Mouse (Mus musculus) lung, adult 18-20 months (tissue): ENCODE results near the gene Trp53rka.
"Not testable (repeated sequence)": the region's sequence is repeated elsewhere in the genome, so short reads cannot be mapped to it uniquely, and the experiment has no call there.

ENCODE experiments used
- DNase-seq, 2 experiments: peaks; one replicate each; pipeline ENCODE4 v3.0.0; 2022; ENCODE audit warnings: mixed read lengths in 2 of 2

Trp53rka gene

DNA sequence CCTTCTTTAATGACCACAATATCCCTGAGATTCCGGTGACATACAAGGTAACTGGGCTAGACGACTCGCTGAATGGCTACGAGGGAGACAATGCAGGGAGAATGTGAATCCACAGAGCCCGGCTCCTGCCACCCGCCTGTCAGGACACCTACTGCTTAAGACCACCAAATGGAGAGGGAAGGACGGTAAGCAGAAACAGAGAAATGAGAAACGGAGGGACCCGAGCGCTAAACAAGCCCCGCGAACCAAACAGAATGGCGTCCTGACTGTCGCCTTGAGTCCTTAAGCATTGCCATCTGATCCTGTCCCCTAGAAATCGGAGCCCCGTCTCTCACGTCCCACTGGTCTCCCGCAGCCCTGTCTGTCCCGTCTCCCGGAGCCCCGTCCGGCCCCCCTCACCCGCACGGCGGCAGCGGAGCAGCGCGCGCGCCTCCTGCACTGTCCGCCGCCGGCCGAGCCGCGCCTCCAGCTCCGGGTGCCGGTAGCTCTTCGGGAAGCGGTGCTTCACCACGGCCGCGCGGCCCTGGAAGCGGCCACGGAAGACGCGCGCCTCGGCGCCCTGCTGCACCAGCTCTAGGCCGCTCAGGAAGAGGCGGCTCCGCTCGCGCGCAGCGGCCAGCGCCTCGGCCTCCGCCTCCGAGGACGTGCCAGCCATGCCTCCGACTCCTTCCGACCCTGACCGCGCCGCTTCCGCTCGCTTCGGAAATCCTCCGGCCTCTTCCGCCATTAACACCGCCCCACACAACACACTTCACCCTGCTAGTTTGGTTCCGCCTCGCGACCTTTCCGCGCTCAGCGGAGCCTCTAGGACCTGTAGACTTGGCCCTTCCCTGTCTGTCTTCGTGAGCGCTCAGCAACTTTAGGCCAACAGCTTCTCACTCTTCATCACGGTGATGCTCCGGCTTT is at the start of gene Trp53rka:
Gene Trp53rka (minus strand): TSS at position 677 of the 906 bp plus-strand sequence.
- DNase-seq: peak; percentile 85 to 86

DNA sequence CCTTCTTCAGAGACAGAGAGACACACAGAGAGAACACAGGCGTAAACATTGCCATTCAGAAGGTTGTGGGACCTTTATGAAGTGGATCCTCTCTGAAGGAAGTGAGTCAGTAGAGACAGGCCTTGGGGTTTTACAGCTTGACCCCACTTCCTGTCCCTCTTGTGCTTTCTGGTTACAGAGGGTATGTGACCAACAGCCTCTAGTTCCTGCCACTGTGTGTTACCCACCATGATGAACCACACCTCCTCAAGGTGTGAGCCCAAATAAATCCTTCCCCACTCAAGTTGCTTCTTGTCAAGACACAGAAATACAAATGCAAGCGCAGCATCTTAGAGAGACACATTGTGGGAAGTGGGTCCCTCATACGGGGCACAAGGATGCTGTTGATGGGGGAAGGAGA is 47.9 kb upstream of the Trp53rka start:
- no peak for DNase-seq

DNA sequence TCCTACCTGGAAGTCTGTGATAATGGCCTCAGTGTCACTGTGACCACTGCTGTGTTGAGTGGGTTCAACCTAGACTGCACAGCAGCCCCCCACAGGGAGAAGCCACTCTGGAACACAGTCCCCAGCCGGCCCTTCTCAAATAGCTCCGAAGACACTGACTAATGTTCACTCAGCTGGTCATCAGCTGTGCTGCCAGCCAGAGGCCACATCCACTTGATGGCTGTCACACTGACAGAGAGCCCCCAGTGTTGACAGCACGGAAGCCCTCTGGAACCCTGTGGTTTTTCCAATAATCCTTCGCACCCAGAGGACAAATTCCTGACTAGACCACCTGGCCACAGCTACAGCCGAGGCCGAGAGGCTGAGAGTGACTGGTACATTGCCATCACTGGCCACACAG is 40.7 kb upstream of the Trp53rka start:
- DNase-seq: no peak

DNA sequence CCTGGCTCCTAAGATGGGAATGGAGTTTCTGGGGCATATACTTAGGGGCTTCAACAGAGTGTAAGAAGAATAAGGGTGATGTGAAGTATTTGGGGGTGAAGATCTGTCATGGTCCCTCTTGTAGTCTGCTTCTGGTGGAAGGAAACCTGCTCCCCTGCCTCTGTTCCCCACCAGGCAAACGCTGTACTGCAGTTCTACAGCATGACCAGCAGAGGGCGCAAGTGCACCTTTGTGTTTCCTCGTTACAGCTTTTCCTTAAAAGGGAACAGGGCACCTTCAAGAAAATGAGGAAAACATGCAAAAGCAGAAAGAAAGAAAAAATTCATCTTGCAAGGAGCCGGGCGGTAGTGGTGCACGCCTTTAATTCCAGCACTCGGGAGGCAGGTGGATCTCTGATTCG is 36.0 kb upstream of the Trp53rka start:
- peak; percentile 34 to 40 for DNase-seq

DNA sequence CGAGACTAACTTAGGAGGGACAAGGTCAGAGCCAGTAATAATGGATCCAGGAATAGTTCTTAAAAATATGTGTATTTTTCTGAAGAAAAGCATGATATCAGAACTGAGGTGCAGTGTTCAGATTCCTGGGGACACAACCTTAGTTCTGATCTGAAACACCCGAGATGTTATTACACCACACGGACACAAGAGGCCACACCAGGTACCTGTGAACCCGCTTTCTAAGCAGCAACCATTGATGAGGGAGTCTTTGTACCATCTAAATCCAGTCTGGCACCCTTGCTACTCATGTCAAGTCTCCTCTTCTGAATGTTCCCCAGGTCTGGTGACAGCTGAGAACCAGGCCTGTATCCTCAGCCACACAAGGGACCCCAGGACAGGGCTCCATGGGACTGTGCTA is 32.5 kb upstream of the Trp53rka start:
- DNase-seq: peak in 1 of 2 experiments; percentile 12

DNA sequence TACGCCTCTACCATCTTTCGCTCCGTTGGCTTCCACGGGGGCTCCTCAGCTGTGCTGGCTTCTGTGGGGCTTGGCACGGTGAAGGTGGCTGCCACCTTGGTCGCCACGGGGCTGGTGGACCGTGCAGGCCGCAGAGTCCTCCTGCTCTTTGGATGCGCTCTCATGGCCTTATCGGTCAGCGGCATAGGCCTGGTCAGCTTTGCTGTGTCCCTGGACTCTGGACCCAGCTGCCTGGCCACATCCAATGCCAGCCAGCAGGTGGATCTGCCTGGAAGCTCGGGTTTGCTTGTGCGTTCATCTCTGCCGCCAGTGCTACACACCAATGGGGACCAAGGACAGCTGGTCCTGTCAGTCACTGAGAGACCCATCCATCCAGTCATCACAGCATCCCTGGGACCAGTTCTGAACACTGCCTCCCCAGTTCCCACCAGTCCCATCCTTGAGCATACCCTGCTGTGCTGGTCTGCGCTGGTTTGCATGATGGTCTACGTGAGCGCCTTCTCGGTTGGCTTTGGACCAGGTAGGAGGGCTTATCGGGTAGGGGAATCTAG is 22.1 kb upstream of the Trp53rka start:
- no peak for DNase-seq

DNA sequence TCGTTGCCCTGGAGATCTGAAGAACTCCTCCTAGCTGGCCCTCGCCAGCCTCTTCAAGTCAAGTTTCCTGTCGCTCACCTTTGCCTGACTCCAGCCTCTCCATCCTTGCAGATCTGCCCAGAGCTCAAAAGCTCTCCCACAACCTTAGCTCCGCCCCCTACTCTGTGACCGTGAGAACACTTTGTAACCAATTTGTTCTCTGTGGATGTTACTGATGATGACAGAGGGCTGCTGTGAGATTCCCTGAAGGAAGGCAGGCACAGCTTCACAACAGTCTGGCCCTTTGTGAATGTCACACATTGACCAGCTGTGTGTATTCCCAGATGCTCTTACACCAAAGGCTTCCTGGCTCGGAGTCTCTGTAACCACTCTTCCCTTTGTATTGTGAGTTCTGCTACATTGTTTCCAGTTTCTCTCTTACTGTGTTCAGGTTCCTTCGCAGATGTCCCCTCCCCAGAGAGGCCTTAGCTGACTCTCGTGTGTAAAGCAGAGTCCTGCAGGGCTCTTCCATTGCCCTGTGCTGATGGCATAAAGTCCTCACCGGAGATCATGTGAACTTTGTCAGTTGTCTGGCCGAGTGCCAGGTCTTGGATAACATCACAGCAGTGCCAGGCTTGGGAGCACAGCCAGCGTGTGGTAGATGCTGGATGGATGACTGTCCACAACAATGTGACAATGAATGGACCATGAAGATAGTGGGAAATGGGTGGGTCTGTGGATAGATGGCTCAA is 19.9 kb upstream of the Trp53rka start:
- DNase-seq: peak; percentile 53 to 72

DNA sequence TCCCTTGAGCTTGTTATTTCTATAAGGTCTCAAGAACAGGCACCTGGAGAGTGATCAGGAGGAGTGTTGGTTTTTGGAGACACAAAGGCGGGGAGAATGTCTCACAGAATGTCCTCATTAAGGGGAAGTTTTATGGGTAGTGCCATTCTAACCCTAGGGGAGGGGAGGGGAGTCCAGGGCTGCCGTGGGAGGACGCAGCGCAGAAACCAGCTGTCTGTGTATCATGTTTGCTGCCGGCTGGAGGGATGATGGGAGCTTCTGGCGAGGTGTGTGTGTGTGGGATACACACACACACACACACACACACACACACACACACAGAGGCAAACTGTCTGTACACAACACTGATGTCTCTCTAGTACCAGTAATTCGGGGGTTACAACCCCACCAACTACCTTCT is 19.3 kb upstream of the Trp53rka start:
- DNase-seq: no peak

DNA sequence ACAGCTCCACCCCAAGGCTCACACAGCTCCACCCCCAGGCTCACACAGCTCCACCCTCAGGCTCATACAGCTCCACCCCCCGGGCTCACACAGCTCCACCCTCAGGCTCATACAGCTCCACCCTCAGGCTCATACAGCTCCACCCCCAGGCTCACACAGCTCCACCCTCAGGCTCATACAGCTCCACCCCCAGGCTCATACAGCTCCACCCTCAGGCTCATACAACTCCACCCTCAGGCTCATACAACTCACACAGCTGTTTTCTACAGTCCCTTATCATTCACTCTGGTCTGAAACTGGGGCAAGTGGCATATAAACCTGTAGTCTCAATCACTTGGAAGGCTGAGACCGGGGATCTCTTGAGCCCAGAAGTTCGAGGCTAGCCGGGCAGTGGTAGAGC is 18.4 kb upstream of the Trp53rka start:
- DNase-seq: not testable (repeated sequence)

DNA sequence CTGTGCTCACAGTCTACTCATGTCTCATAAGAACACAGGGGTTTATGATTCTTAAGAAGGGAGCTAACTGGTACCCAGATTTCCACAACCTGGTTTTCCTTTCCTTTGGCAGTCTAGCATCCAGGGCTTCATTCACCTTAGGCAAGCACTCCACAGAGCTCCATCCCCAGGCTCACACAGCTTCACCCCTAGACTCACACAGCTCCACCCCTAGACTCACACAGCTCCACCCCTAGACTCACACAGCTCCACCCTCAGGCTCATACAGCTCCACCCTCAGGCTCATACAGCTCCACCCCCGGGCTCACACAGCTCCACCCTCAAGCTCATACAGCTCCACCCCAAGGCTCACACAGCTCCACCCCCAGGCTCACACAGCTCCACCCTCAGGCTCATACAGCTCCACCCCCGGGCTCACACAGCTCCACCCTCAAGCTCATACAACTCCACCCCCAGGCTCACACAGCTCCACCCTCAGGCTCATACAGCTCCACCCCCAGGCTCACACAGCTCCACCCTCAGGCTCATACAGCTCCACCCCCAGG is 17.9 kb upstream of the Trp53rka start:
- DNase-seq: not testable (repeated sequence)

DNA sequence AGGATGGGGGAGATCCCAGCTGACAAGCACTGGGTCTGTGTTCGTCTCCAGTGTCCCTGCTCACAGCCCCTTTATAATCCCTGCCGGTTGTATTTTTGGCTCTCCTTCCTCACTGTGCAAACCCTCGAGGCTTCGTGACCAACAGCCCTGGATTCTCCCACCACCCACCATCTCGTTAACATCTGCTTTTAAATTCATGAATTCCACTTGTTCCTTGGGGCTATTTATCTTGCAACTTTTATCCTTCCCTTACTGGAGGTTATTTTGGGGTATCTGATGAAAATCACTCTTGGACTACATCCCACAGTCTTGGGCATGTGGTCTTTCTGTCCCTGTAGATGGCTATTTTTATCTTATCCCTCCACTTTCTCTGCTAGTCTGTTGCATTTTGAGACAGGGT is 17.3 kb upstream of the Trp53rka start:
- no peak for DNase-seq

DNA sequence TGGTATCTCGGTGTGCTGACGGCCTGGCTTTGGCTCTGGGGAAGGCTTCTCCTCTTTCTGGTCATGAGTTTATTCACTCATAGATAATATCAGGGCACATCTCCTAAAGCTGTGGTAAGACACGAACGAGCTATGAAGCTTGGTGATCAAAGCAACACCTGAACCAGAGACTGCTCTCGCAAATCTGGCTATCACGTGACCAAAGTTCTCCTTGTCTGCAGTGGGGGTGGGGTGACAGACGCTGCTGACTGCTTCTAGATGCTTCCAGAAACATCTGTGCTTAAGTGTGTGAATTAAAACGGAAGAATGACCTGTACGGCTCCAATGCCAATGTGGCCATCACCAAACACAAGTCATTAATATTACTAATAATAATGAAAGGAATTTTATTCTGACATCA is 16.6 kb upstream of the Trp53rka start:
- DNase-seq: no peak

DNA sequence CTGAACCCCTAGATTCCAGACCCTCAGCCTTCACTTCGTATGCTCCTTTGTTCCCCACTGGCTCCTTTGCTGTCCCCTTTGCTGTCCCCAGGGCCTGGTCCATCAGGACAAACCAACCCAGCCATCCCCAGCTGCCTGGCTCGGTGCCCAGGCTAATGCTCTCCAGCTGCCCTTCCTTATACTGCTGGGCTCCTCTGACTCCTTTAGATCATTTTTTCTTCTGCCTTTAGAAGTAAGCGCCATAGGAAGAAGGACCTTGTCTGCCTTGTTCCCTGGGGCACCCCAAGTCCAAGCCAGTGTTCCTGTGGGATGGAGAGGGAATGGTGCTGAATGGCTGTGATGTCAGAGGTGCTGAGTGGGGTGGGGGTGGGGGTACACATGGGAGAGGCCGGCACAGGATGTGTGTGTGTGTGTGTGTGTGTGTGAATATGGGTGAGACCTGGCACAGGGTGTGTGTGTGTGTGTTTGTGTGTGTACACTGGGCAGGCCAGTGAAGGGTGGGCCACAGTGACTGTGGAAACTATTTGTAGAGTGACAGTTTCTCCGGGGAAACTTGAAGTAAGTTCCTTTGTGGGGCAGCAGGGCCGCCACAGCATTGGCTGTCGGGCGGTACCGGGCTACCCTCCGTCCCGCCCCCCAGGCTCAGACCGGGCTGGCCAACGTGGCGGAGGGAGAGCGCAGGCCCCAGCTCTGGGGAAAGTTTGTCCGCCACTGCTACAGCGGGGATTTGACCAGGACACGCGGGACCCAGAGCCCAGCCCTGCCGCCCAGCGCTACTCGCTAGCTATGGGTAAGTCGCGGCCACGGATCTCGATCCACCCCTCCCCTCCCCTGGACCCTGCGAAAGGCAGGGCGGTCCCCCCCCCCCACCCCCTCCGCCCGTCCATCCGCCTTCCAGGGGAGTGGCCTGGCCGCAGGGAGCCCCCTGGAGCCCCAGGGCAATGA is 10.4 kb upstream of the Trp53rka start, which contains the start of gene Slc2a10:
Gene Slc2a10 (plus strand): TSS at position 529 of the 945 bp plus-strand sequence.
- peak; percentile 53 to 70 for DNase-seq

DNA sequence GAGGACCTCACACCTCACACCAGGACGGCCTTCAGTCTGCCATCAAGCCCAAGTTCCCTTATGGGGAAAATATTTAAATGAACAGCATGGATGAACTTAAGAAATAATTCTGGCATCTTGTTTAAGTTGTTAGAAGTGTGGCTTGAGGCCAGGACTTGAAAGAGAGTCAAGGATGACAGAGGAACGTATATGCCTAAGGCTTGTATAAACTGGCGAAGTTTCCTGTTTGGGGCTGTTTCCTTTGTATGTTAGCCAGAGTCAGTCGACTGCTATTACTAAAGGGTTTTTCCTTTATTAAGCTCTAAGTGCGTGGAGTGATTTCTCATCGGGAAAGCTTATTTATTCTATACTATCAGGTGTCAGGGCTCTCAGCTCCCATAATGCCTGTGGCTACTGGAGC is 5.7 kb upstream of the Trp53rka start:
- DNase-seq: no peak

DNA sequence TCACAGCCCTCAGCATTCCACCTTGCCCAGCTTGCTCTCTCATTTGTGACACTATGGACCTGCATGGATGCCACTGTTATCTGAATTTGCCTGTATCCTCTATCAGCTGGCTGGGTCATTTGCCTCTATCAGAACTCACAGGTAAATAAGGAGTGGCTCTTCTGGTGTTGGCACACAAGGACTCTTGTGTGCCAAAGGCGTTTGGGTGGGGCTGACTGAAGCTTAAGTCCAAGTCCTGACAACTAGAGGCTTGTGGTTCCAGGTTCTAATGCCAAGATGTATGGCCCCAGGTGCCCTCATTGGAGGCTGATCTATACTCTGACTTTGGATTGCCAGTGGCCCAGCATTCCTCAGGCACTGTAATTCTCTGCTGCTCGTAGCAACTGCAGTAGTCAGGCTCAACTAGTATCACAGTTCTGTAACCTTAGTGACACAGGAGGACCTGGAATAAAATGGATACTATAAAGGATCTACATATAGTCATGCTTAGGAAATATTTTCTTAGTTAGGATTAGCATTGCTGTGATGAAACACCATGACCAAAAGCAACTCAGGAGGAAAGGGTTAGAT is 4.7 kb upstream of the Trp53rka start:
- peak in 1 of 2 experiments; percentile 26 for DNase-seq

DNA sequence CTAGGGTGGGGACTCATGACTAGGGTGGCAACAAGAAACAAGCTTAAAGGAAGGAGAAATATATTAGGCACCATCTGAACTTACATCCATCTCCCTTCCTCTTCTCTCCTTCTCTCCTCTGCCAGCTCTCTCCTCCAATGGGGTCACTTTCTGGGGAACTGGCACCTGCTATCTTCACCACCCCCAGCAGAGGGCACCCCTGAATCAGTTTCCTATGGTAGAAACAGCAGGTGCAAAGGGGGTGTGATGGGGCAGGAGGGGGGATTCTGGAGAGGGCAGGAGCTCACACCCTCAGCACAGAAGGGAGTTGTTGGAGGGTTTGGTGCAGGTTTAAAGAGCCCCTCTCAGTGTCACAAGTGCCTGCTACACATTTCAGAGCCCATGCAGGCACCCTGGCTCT is 3.1 kb upstream of the Trp53rka start:
- peak; percentile 55 to 62 for DNase-seq

DNA sequence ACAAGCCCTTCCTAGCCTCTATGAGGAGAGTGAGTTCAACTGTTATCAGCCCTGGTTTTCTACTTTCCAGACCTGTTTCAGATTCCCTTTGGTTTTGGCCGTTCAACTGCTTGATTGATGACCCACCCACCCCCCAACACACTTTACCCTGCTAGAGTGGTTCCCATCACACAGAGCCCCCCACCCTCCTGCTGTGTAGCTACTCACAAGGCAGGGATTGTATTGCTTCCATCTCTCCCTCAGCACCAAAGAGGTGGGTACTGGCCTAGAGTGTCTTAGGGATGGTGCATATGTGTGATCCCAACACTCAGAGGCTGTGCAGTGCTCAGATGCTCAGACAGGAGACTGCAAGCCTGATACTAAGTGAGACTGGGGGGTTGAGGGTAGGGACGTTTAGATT is 1.4 kb upstream of the Trp53rka start:
- DNase-seq: no peak

DNA sequence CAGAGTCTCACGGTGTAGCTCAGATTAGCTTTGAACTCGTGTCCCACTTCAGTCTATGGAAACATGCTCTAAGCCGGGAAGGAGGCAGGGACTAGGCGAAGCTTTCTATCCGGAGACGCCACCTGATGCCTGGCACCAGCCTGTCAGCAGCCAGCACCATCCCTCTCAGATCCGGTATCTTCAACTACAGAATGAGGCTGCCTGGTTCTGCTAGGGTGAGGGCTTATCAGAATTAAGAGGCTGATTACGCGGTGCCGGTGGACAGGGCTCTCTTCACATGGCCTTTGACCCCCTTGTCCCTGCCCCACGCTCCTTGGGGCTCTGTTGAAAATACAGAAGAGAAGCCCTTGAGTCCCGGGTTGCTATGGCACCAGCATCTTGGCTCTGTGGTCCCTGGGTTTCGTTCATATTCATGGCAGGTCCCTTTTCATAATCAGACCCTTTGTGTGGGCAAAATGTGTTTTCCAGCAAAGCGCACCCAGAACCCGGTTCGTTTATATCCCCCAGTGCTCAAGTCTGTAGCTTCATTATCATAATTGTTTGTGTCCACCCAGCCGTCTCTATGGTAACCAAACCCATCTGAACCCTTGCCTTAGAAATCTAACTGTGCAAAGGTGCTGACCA is 575 bp upstream of the Trp53rka start:
- no peak for DNase-seq

DNA sequence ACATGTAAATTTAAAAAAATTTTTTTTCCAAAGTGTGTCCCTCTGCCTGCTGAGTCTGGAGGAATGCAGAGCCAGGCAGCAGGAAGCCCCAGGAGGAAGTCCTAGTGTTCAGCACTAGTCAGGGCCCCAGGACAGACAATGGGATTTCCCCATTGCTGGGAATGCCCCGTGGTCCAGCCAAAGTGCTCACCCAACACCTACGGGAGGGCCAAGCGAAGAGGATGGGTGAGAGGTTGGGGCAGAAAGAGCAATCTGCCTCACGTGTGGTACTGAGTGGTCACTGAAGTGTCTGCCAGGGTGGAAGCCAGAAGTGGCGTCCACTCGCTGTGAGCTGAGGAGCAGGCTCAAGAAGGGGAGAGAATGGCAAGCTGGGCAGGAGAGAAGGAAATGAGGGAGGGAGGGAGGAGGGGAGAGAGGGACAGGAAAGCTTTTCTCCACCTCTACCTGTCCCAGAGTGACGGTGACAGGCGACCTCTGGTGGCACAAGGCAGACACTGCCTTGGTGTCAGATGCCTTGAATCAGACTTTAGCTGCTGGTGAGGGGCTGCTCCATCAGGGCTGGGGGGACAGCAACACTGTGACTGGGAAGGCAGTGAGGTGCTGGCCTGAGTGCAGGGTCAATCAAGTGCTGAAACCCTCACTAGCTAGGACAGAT is 6.1 kb downstream of the Trp53rka start:
- peak; percentile 33 to 39 for DNase-seq

DNA sequence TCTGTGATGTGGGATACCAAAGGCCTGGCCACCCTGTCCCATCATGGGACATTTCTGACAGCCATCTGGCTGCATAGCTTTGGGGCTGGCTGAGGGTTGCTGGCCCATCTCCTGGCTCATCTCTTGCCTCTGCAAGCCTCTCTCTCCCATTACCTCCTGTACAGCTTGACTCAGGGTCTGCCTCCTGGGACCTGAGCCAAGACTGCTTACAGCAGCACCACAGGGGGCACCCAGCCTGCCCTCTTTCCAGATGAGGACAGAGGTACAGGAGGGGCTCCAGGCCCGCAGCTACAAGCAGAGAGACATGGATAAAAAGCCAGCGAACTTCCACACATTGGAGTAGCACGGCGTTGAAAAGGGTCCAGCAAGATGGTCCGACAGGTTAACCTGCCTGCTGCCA is 6.7 kb downstream of the Trp53rka start:
- DNase-seq: no peak

DNA sequence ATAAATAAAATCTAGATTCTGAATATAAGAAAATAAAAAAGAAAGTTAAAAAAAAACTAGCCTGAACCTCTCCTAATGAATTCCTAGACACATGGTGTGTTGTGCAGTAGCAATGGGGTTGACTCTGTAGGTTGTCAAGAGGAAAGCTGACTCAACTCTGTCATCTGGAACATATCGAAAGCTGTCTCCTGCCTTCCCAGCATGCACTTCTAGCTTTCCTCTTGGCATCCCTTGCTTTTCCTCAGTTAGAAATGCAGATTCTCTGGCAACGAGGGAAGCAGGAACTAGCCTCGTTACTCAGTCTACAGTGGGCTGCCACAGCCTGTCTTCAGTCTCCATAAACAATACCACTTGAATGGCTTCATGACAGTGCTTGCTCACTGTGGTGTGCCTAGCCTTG is 7.3 kb downstream of the Trp53rka start:
- no peak for DNase-seq
